Mouse (Mus musculus) stomach, postnatal 0 days (tissue): ENCODE data around the gene Cbarp. TPM values are rescaled to one million over a fixed set of nuclear protein-coding genes. Genes with fewer than 3 reads are reported as not detected.

Source experiments
- ATAC-seq: fragments of 200-750 bp; cut with Nextera tagmentation; 2 replicates; pipeline ENCODE4 v1.8.0; 2017; ENCODE audit not compliant: low FRiP score, low TSS enrichment
- DNase-seq: peaks from one replicate; pipeline ENCODE4 v3.0.0-alpha.2; 2016; ENCODE audit warnings: low spot score
- H3K27ac ChIP-seq: fragments of 300-500 bp; sonication (generic); replicated peaks from 2 replicates; pipeline ENCODE4 v1.5.1; 2014; ENCODE audit warnings: mild to moderate bottlenecking, control low read depth
- H3K27me3 ChIP-seq: fragments of 300-500 bp; sonication (generic); 2 replicates; pipeline ENCODE4 v1.6.1; 2014; ENCODE audit warnings: low read length; ENCODE audit not compliant: control insufficient read depth, insufficient read depth
- H3K36me3 ChIP-seq: fragments of 300-500 bp; sonication (generic); 2 replicates; pipeline ENCODE4 v1.6.1; 2014; ENCODE audit warnings: low read length, mixed read lengths; ENCODE audit not compliant: control insufficient read depth, insufficient read depth
- H3K4me1 ChIP-seq: fragments of 300-500 bp; sonication (generic); replicated peaks from 2 replicates; pipeline ENCODE4 v1.6.1; 2014; ENCODE audit warnings: antibody characterized with exemption; ENCODE audit not compliant: control insufficient read depth, insufficient read depth
- H3K4me2 ChIP-seq: fragments of 300-500 bp; sonication (generic); replicated peaks from 2 replicates; pipeline ENCODE4 v1.6.1; 2014; ENCODE audit warnings: low read depth, mild to moderate bottlenecking, control low read depth, moderate library complexity
- H3K4me3 ChIP-seq: fragments of 300-500 bp; sonication (generic); 2 replicates; pipeline ENCODE4 v1.5.1; 2014; ENCODE audit warnings: low read depth, low read length, control low read depth
- H3K9ac ChIP-seq: fragments of 300-500 bp; sonication (generic); 2 replicates; pipeline ENCODE4 v1.6.1; 2014; ENCODE audit warnings: mild to moderate bottlenecking, low read length, control low read depth, mixed read lengths
- H3K9me3 ChIP-seq: fragments of 300-500 bp; sonication (generic); 2 replicates; pipeline ENCODE4 v1.6.1; 2016; ENCODE audit warnings: low read length; ENCODE audit not compliant: control insufficient read depth
- CTCF ChIP-seq: IDR thresholded peaks from 2 replicates; pipeline ENCODE4 v1.5.1; 2016; ENCODE audit warnings: antibody characterized with exemption, low read depth, mild to moderate bottlenecking, moderate library complexity
- EP300 ChIP-seq: optimal IDR thresholded peaks from 2 replicates; pipeline ENCODE3; 2016; ENCODE audit warnings: antibody characterized with exemption
- WGBS: fragments of 180-500 bp; shearing (Covaris S2); extraction: QIAGEN DNeasy Blood & Tissue Kit; methylation state at CpG from one replicate; pipeline ENCODE4 v1.1.7; 2014; 5-methylcytosine and 5-hydroxymethylcytosine counted together
- polyA plus RNA-seq: library from polyadenylated mRNA; unstranded; fragments of >200 nt; fragmentation: Nextera tagmentation; extraction: Ambion mirVana; gene quantifications from 2 replicates; pipeline ENCODE4 v1.2.1, GENCODE M21; 2015

Gene Cbarp
- polyA plus RNA-seq, 1 experiment from 2014 or later = 4.2 TPM

GRCm38 (mm10) chr10:80145896-80146295, 5.3 kb upstream of the Cbarp start:
- no peak for TF ChIP-seq EP300
- no peak for TF ChIP-seq CTCF
- ATAC-seq (no peak), DNase-seq (peak; percentile 92)
- Histone ChIP-seq H3K4me3 (no peak overlapping the region), H3K9me3 (no peaks in the 10 kb centered on the region), H3K27me3 (no peaks in the 10 kb centered on the region), H3K4me2 (peak overlapping the region; percentile 34), H3K27ac (peak overlapping the region; percentile 99), H3K4me1 (peaks cover 9% of the 10 kb centered on the region; the same call in 1 of the 2 replicates), H3K9ac (no peak overlapping the region), H3K36me3 (peaks cover 10% of the 10 kb centered on the region; the same call in 1 of the 2 replicates)
- 53% methylated on average over 6 of the region's 6 CpGs for WGBS

- DNase-seq = peak; percentile 78
- TF ChIP-seq CTCF (peak; percentile 89), EP300 (no peak)
These were observed 4.5 kb upstream of the Cbarp start for GRCm38 (mm10) chr10:80144864-80145838.

GRCm38 (mm10) chr10:80144159-80144558, 3.5 kb upstream of the Cbarp start:
- H3K4me3 ChIP-seq = no peak overlapping the region
- H3K9ac ChIP-seq = no peak overlapping the region; the same call in 1 of the 2 replicates
- no peaks in the 10 kb centered on the region for H3K27me3 ChIP-seq
- H3K27ac ChIP-seq = no peak overlapping the region
- ATAC-seq (no peak), DNase-seq (no peak)
- H3K4me2 ChIP-seq = no peak overlapping the region
- peaks cover 8% of the 10 kb centered on the region; the same call in 1 of the 2 replicates for H3K4me1 ChIP-seq
- TF ChIP-seq EP300 (no peak), CTCF (no peak)
- H3K36me3 ChIP-seq = peaks cover 10% of the 10 kb centered on the region; the same call in 1 of the 2 replicates
- H3K9me3 ChIP-seq = no peaks in the 10 kb centered on the region
- WGBS = 83% methylated on average over 12 of the region's 12 CpGs

More at GRCm38 (mm10) chr10:80144864-80145838, 4.5 kb upstream of the Cbarp start:
- Histone ChIP-seq H3K27me3 (no peaks in the 10 kb centered on the region), H3K4me1 (peaks cover 8% of the 10 kb centered on the region; the same call in 1 of the 2 replicates), H3K4me3 (no peak overlapping the region), H3K4me2 (no peak overlapping the region), H3K27ac (peak overlapping the region; percentile 99), H3K9me3 (no peaks in the 10 kb centered on the region), H3K9ac (0 out of 2 replicates have a peak overlapping the region, but pooled peaks have one; percentile 31), H3K36me3 (peaks cover 10% of the 10 kb centered on the region; the same call in 1 of the 2 replicates)
- WGBS = 75% methylated on average over 20 of the region's 20 CpGs
- ATAC-seq = no peak

- peaks cover 10% of the 10 kb centered on the region; the same call in 1 of the 2 replicates for H3K36me3 ChIP-seq
- no peak for ATAC-seq
- no peak for DNase-seq
- H3K27me3 ChIP-seq = no peaks in the 10 kb centered on the region
- H3K4me3 ChIP-seq = no peak overlapping the region
- TF ChIP-seq CTCF (no peak), EP300 (no peak)
- peaks cover 8% of the 10 kb centered on the region; the same call in 1 of the 2 replicates for H3K4me1 ChIP-seq
- H3K9ac ChIP-seq = no peak overlapping the region
- no peak overlapping the region for H3K27ac ChIP-seq
- H3K9me3 ChIP-seq = no peaks in the 10 kb centered on the region
- 91% methylated on average over 7 of the region's 7 CpGs for WGBS
- no peak overlapping the region for H3K4me2 ChIP-seq
These were observed 3.0 kb upstream of the Cbarp start for GRCm38 (mm10) chr10:80143664-80144063.

- peak; percentile 0; the same call in 1 of the 2 replicates for TF ChIP-seq CTCF
- TF ChIP-seq EP300 = no peak
- Histone ChIP-seq H3K4me2 (peak overlapping the region; percentile 80), H3K36me3 (peaks cover 10% of the 10 kb centered on the region; the same call in 1 of the 2 replicates), H3K4me1 (peaks cover 8% of the 10 kb centered on the region; the same call in 1 of the 2 replicates), H3K27ac (peak overlapping the region; percentile 93), H3K27me3 (no peaks in the 10 kb centered on the region), H3K9ac (peak overlapping the region; percentile 89), H3K4me3 (peak overlapping the region; percentile 75), H3K9me3 (no peaks in the 10 kb centered on the region)
- peak; percentile 72 for DNase-seq
- no peak; the same call in none of the 2 replicates for ATAC-seq
- under 1% methylated on average over 15 of the region's 15 CpGs for WGBS
These were observed 1.9 kb upstream of the Cbarp start for GRCm38 (mm10) chr10:80142530-80142925.
